In the genomic region with DNA sequence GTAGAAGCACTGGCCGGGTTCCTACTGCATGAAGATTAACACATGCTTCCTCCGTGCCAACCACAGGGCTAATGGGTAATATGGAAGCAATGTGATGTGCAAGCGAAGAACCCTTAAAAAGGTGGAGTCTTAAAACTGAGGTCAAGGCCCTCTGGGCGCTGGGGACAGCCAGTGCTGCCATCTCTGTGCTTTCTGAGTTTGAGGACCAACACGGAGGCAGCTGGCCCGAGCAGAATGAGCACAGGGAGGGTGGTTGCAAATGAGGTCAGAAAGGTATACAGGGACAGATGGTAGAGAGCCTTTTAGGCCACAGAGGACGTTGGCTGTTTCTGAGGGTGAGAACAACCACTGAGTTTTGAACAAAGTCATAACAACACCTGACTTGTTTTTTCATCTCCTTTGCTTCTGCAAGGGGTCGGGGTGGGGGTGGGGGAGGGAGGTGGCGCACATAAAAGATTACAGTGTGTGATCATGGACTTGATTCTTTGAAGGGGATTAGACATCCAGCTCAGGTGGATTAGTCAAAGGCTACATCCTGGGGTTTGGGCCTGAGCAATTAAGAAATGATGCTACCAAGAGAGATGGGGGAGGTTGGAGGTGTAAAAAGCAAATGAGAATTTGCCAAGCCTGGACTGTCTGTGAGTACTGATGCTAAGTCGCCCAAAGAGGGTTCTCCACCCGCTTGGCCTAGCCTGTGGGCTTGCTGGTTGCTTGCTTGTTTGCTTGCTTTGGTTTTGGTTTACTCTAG, we compare ENCODE assay signal across 21 mouse cellular contexts. TPM values are rescaled to one million over a fixed set of nuclear protein-coding genes. Genes with fewer than 3 reads are reported as not detected.
DNase-seq lines count a peak whose midpoint lies in the region; ATAC-seq lines count a peak whose summit lies in the region.
"Had no signal": no experiment of that assay in that cellular context is flagged by ENCODE, and none has a peak within 500 bp of the region (broad histone marks: within the 10 kb centered on the region; RNA-seq: fewer than 3 reads in every experiment).

No protein-coding gene starts in this region.

- no peaks in the 10 kb centered on the region for H3K9me3 ChIP-seq in hindbrain, embryonic 14.5 days (ENCODE audit: control insufficient read depth, low read length)
- H3K9me3 ChIP-seq: embryonic facial prominence, embryonic 13.5 days; hindbrain, embryonic 13.5 days; limb, embryonic 13.5 days; neural tube, embryonic 12.5 days had no signal

- intact Hi-C loops in left cerebral cortex, postnatal 10 days (cut with DNase I): loop anchor here (10.0 kb wide), 2 partner anchors 184 to 374 kb away; a partner anchor contains a TSS

- H3K4me3 ChIP-seq in hindbrain, embryonic 14.5 days (replicated peaks; ENCODE audit: low read length): no peak overlapping the region
- H3K4me3 ChIP-seq: embryonic facial prominence, embryonic 13.5 days; hindbrain, embryonic 13.5 days; limb, embryonic 13.5 days; neural tube, embryonic 12.5 days had no signal

- DNase-seq in T-cell, adult 2 months (ENCODE audit: low spot score): peak; percentile 28
- DNase-seq in cerebellum, adult 11 months: peak; percentile 71
- DNase-seq in cerebellum, postnatal 14 days: peak; percentile 50 to 52
- DNase-seq in thymus, postnatal 0 days (ENCODE audit: low spot score): peak; percentile 77
- no peak for DNase-seq in right cerebral cortex, postnatal 25 days
- no peak for DNase-seq in left cerebral cortex, postnatal 10 days (ENCODE audit: extremely low spot score in 1 of 2, low spot score in 2 of 2)
- DNase-seq in hindbrain, embryonic 14.5 days (ENCODE audit: low spot score): no peak
- DNase-seq: adrenal gland, adult 8-10 months; gastrocnemius, postnatal 14 days; heart, postnatal 10 days; lung, postnatal 10 days had no signal

- no peak overlapping the region for H3K4me2 ChIP-seq in hindbrain, embryonic 14.5 days (replicated peaks)
- H3K4me2 ChIP-seq: embryonic facial prominence, embryonic 13.5 days; hindbrain, embryonic 13.5 days; limb, embryonic 13.5 days; neural tube, embryonic 12.5 days had no signal

- no peak overlapping the region for H3K9ac ChIP-seq in hindbrain, embryonic 14.5 days
- H3K9ac ChIP-seq: embryonic facial prominence, embryonic 13.5 days; hindbrain, embryonic 13.5 days; limb, embryonic 13.5 days; liver, embryonic 14.5 days; neural tube, embryonic 12.5 days had no signal

- 75% methylated on average over 11 of the region's 11 CpGs for WGBS in hindbrain, embryonic 14.5 days

- no peaks in the 10 kb centered on the region for H3K4me1 ChIP-seq in hindbrain, embryonic 14.5 days (replicated peaks; ENCODE audit: control insufficient read depth, insufficient read depth, low read length)
- H3K4me1 ChIP-seq: embryonic facial prominence, embryonic 13.5 days; hindbrain, embryonic 13.5 days; limb, embryonic 13.5 days; neural tube, embryonic 12.5 days had no signal

- H3K36me3 ChIP-seq in hindbrain, embryonic 14.5 days (replicated peaks; ENCODE audit: control insufficient read depth, insufficient read depth): no peaks in the 10 kb centered on the region
- H3K36me3 ChIP-seq: embryonic facial prominence, embryonic 13.5 days; hindbrain, embryonic 13.5 days; limb, embryonic 13.5 days; neural tube, embryonic 12.5 days had no signal

- no peak for ATAC-seq in hindbrain, embryonic 14.5 days (ENCODE audit: low FRiP score)
- ATAC-seq: intestine, postnatal 0 days had no signal

- no peaks in the 10 kb centered on the region for H3K27me3 ChIP-seq in hindbrain, embryonic 14.5 days (ENCODE audit: control insufficient read depth, insufficient read depth, low read length)
- H3K27me3 ChIP-seq: embryonic facial prominence, embryonic 13.5 days; limb, embryonic 13.5 days; neural tube, embryonic 12.5 days had no signal

- H3K27ac ChIP-seq in hindbrain, embryonic 14.5 days: no peak overlapping the region
- H3K27ac ChIP-seq: embryonic facial prominence, embryonic 13.5 days; hindbrain, embryonic 13.5 days; kidney, postnatal 0 days; limb, embryonic 13.5 days; liver, embryonic 14.5 days; neural tube, embryonic 12.5 days had no signal

RNA-seq across cellular contexts. Expression of a gene that starts 10.4 kb away (rescaled TPM):
- polyA plus RNA-seq in thymus, postnatal 0 days (2015; fragmentation: Nextera tagmentation; extraction: Ambion mirVana): 0.18 and 0.29 TPM in 2 replicates
- 10 to 100 TPM; 54.9 to 58.4 TPM for total RNA-seq in left cerebral cortex, postnatal 10 days (2021)
- polyA plus RNA-seq in hindbrain, embryonic 14.5 days (2014; fragmentation: Nextera tagmentation; extraction: Ambion mirVana): 1.9 and 2.0 TPM in 2 replicates
- total RNA-seq: megakaryocyte-erythroid progenitor cell, adult 5-6 weeks; MEL; monocyte, adult 5-6 weeks had no signal

RNA-seq across cellular contexts. Expression of a gene that starts 54.6 kb away (rescaled TPM):
- polyA plus RNA-seq in thymus, postnatal 0 days (2015; fragmentation: Nextera tagmentation; extraction: Ambion mirVana): 29.2 and 35.2 TPM in 2 replicates
- 10 to 100 TPM; 28.0 to 28.1 TPM for total RNA-seq in left cerebral cortex, postnatal 10 days (2021)
- polyA plus RNA-seq in hindbrain, embryonic 14.5 days (2014; fragmentation: Nextera tagmentation; extraction: Ambion mirVana): 10.9 and 14.8 TPM in 2 replicates
- total RNA-seq: MEL had no signal

Comparison
In these comparisons a context has a peak if more than half of its experiments do, and no peak if none do; other contexts are left out.
1. DNase-seq: peak in T-cell, adult 2 months (single experiment), cerebellum, adult 11 months (single experiment), cerebellum, postnatal 14 days (2 of 2) and thymus, postnatal 0 days (single experiment); none in right cerebral cortex, postnatal 25 days (single experiment), left cerebral cortex, postnatal 10 days (0 of 2) and hindbrain, embryonic 14.5 days (single experiment).